1 mouse cellular context compared by ENCODE assay signal in the genomic region with DNA sequence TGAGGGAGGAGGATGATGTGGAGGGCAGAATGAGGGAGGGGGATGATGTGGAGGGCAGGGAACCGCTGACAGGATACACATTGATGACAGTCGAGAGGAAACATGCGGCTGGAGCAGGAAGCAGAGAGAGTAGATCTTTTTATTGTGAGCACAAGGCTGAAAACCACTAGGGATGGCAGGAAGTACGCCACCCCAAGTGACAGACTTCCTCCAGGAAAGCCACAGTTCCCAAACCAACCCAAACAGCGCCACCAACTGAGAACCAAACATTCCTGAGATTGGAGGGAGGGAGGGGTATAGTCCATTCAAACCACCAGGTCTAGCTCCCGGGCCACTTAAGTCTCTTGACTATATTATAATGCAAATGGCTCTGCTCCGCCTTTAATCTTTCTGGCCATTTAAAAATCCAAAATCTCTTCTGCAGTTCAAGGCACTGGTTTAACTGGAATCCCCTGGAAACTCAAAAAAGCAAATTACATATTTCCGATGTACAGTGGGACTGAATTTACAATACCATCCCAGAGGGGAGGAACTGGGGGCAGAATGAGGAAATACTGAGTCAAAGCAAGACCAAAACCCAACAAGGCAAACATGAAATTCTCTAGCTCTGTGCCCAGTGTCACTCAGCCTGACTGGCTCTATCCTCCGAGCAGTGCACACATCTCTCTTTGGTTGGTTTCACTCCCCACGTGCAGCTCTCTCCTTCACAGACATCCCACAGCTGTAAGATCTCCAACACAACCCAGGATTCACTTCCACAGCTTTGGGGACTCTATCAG.
TF ChIP-seq lines count a peak whose summit lies in the region.

No protein-coding gene starts in this region.

TF ChIP-seq in CH12.LX, 34 proteins besides CTCF, POLR2A, EP300 and RAD21 (continued from another document):
- TF ChIP-seq ZKSCAN1 (IDR thresholded peaks at IDR 0.05; ENCODE audit: borderline replicate concordance, low read depth, low read length) (no peak), IRF4 (IDR thresholded peaks at IDR 0.05; ENCODE audit: low read depth, low read length) (peak; percentile 83), MYC (IDR thresholded peaks at IDR 0.05; ENCODE audit: low read depth, low read length) (no peak), JUND (conservative IDR thresholded peaks at IDR 0.05; ENCODE audit: low read depth, low read length) (peak; percentile 85), UBTF (IDR thresholded peaks at IDR 0.05; ENCODE audit: low read depth, low read length) (no peak), MAFK (IDR thresholded peaks at IDR 0.05; ENCODE audit: insufficient replicate concordance, low read length) (no peak), POLR2AphosphoS2 (IDR thresholded peaks at IDR 0.05; ENCODE audit: low read depth, low read length) (no peak), E2F4 (IDR thresholded peaks at IDR 0.05; ENCODE audit: insufficient replicate concordance, low read depth, low read length) (no peak), RCOR1 (conservative IDR thresholded peaks at IDR 0.05; ENCODE audit: low read depth, low read length) (0 out of 2 replicates have a peak, but pooled peaks have one; percentile 34), ZNF384 (IDR thresholded peaks at IDR 0.05; ENCODE audit: low read depth, low read length) (no peak), MXI1 (IDR thresholded peaks at IDR 0.05; ENCODE audit: low read depth, low read length) (no peak), ZMIZ1 (IDR thresholded peaks at IDR 0.05; ENCODE audit: low read depth, low read length) (no peak), JUN (IDR thresholded peaks at IDR 0.05; ENCODE audit: insufficient read depth, low read depth, low read length) (peak; percentile 65), MAX (IDR thresholded peaks at IDR 0.05; ENCODE audit: low read length) (no peak), BHLHE40 (IDR thresholded peaks at IDR 0.05; ENCODE audit: low read depth, low read length) (peak; percentile 81), HCFC1 (IDR thresholded peaks at IDR 0.05; ENCODE audit: low read depth, low read length) (no peak), TBP (conservative IDR thresholded peaks at IDR 0.05; ENCODE audit: low read depth, low read length) (no peak), ZC3H11A (IDR thresholded peaks at IDR 0.05; ENCODE audit: low read depth, low read length) (no peak), MAZ (IDR thresholded peaks at IDR 0.05; ENCODE audit: low read depth, low read length) (no peak)
TF ChIP-seq in CH12.LX: peak in this region for 6.
